Mouse (Mus musculus) MN1 (cell line): ENCODE measurements around the gene Serpine1.

Source experiments
- DNase-seq: peaks from one replicate; pipeline ENCODE4 v3.0.0-alpha.2; 2016; ENCODE audit warnings: low spot score

Serpine1 gene

DNA sequence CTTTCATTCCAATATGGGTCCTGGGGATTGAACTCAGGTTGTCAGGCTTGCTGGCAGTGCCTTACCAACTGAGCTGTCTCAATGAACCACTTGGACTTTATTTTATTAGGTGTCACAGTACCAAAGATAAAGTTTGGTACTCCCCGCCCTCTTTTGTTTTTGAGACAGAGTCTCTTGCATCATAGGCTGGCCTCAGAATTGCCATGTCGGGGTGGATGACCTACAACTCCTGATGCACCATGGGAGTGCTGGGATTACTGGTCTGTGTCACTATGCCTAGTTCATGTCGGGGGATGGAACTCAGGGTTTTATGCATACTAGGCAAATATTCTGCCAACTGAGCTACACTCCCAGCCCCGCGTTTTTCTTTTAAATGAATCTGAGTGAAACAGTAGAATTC lies 17.2 kb downstream of the Serpine1 start:
- no peak for DNase-seq

DNA sequence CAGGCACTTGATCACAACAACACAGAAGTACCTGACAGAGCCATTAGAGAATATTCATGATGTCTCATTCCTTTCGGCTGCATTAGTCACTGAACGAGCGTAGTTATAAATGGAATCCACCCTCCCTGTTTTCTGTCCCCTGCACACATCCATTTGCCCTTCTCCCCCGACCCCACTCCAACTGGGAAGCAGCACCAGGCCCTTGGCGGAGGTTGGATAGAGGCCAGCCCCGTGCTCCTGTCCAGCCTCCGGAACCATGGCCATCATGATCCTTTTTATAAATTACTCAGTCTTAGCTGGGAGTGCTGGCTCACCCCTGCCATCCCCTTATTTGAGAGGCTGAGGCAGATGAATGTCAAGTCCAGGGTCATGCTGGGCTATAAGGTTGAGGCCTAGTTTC lies 17.8 kb downstream of the Serpine1 start:
- no peak for DNase-seq

GRCm38 (mm10) chr5:137051914-137052505 lies 20.1 kb downstream of the Serpine1 start:
- peak; percentile 64 for DNase-seq

DNA sequence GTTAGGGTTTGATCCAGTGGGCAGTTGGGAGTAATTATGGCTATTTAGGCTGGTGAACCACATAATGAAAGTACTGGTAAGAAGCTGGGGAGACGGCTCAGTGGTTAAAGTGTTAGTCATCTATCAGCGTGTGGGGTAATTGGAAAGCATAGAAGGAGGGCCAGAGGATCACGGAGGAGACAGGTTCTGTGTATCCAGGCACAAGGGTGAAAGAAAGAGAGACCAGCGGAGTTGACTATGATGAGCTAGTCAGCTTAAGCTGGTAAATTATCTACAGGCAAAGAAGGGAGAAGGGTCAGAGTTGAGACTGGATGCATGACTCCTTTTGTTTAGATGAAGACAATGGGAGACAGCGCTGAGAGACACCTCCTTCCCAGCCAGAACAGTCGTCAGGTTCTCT lies 20.9 kb downstream of the Serpine1 start:
- DNase-seq: no peak

DNA sequence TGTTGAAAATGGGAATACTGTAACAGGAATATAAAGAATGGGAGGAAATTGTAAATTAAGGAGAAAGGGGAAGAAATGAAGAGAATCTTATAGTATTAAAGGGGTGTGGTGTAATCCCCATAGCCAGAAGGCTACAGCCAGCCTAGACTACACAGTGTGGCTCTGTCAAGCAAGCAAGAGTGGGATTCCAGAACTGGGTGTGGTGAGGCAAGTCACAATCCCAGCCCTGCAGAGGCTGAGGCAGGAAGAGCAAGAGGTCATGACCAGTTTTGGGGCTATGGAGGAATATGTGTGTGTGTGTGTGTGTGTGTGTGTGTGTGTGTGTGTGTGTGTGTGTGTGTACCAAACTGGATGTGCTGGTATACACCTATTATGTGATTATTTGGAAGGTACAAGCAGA lies 25.1 kb downstream of the Serpine1 start:
- no peak for DNase-seq

- DNase-seq: no peak
Measured at GRCm38 (mm10) chr5:137046324-137046718, 25.7 kb downstream of the Serpine1 start.

DNA sequence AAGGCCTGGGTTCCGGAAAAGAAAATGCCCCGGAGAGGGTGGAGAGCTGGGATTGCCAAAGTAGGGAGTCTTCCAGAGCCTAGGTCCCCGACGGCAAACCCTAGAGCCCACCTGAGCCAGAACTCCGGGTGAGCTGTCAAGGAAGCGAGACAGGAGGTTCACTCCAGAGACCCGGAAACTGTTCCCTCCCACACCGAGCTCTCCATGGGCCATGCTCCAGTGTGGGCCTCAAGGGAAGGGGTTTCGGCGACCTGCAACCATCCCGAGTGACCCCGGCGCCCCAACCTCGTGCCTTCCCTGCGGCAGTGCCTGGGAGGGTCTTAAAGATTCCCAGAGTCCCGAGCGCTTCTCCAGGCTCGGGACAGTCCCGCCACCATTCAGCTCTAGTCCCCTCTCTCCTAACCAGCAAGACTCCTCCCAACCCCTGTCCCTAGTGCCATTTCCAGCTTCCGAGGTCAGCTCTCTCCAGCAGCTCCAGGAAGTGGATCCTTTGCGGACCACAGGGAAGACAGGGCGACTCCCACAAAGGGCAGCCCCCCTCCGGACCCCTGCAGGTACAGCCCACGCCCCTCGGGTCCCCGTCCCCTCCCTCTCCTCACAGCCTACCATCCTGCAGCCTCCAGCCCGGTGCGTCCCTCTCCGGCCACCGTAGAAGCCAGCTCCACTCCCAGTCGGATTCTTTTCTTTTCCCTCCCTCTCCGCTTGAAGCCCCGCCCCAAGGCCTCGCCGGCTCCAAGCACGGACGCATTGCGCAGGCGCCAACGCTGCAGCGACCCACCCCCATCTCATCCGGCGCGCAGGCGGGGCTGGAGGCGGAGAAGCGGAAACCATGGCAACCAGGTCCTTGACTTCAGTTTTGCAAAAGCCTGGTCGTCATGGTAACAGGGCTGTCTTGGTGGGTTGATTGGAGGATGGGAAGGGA lies 26.4 kb downstream of the Serpine1 start, which contains the start of gene Ap1s1:
Gene Ap1s1 (minus strand): TSS at position 734 of the 922 bp plus-strand sequence.
- peak; percentile 99 for DNase-seq

- no peak for DNase-seq
Measured at GRCm38 (mm10) chr5:137043997-137044396, 28.1 kb downstream of the Serpine1 start.

DNA sequence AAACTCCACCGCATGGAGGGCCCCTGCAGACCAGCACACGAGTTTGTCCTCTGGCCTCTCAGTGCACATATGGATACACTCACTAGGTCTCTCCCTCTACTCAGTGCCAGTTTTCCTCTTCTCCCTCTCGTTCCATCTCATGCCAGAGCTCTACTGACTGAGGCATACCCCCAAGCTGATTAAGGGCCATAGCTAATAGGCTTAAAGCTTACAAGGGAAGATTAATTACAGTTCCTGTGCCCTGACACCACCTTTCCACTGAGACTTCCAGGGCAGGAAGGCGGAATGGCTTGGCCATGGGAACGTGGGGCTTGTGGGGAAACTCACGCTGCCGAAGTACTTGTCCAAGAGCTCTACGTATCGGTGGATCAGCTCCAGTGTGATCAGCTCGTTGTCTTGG lies 30.6 kb downstream of the Serpine1 start:
- DNase-seq: no peak

GRCm38 (mm10) chr5:137039453-137039852 lies 32.6 kb downstream of the Serpine1 start:
- DNase-seq: no peak

DNA sequence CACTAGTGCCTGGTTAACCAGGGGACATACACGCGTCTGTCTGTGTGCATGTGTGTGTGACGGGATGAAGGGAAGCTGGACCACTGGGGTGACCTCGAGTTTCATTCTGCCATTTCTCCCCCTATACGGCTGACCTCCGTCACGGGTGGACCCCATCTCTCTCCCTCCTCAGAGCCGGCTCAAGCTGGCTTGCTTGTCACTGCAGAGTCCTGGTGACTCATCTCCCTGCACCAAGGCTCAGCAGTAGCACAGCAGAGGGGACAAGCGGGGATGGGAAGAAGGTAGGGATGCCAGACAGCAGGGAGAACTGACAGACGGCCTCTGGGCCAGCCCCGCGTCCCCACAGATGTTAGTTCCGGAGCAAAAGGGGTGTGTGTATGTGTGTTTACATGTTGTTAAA lies 35.9 kb downstream of the Serpine1 start:
- DNase-seq: peak; percentile 56

DNA sequence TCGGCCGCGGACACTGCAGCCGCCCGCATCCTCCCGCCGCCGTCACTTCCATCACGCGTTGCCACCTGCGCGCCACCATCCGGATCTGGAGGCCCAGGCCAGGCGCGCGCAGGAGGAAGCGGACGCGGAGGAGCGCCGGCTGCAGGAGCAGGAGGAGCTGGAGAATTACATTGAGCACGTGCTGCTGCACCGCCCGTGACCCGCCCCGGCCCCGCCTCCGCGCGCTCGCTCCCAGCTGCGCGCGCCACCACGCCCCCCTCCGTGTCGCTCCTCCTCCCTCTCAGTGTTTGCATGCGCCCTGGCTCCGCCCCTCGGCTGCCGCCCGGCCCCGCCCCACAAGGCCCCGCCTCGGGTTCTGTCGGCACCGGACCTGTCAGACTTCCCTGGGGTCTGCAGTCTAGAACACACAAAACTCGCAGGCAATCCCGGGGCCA lies 39.4 kb downstream of the Serpine1 start:
- DNase-seq: peak; percentile 97

GRCm38 (mm10) chr5:137032033-137032421 lies 40.0 kb downstream of the Serpine1 start:
- peak; percentile 90 for DNase-seq

GRCm38 (mm10) chr5:137031076-137032032 lies 40.7 kb downstream of the Serpine1 start:
- DNase-seq: peak; percentile 68

DNA sequence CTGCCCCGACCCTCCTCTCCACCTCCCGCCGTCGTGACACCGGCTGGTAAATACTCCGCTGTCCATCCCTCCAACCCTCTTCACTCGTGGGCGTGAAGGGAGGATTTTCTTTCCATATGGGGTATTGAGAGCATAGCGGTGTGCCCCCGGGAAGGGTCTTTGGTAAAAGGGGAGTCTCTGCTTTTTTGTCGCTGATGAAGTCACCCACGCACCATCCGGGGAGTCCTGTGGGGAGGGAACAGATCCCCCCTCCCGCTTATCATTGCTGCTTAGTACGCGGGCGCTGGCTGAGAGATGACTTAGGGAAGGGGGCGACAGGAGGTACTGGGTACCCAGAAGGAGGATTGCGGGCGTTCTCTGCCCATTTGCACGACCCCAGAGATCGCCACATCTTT lies 41.7 kb downstream of the Serpine1 start:
- no peak for DNase-seq

GRCm38 (mm10) chr5:137029643-137030415 lies 42.2 kb downstream of the Serpine1 start:
- DNase-seq: peak; percentile 100

GRCm38 (mm10) chr5:137029273-137029585 lies 42.8 kb downstream of the Serpine1 start:
- DNase-seq: no peak

- peak; percentile 58 for DNase-seq
Measured at GRCm38 (mm10) chr5:137028561-137029272, 43.4 kb downstream of the Serpine1 start.

DNA sequence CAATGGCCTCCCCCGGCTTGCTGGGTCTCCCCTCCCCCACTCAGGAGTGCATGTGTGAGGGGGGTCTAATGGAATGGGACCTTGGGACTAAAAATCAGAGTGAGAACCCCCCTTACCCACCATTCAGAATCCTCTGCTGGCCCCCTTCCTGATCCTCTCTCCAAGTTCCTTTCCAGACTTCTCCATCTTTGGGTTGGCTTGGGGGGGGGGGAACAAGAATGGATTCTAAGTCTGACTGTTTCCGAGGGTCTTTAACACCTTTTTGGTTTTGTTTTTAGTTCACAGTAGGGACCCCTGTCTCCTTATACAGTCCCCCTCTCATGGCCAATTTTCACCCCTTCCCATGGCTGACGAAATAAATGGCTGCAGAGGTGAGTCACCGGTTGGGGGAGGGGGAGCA lies 46.0 kb downstream of the Serpine1 start, which contains the start of gene Vgf:
Gene Vgf (plus strand): TSS at position 301 of the 400 bp plus-strand sequence.
- DNase-seq: no peak

- DNase-seq: peak; percentile 93
Measured at GRCm38 (mm10) chr5:137025132-137025531, 46.9 kb downstream of the Serpine1 start.

DNA sequence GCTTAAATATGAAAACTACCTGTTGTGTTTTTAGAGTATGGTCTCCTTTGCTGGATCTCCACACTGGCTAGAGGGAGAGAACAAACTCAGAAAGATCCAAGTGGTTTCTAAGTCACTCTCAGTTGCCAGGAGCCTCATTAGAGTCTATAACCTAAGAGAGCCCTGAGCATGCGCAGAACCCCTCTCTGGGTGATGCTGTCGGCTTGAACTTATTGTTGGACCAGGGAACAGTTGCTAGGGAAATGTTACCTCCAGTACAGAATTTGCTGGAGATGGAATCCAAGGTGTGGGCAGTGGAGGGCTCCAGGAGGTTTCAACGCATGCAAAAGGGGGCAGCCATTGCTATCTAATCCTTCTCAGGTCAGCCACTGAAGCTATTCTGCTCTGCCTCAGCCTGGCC lies 47.8 kb downstream of the Serpine1 start:
- no peak for DNase-seq
